ENCODE assay signal across 28 mouse cellular contexts in genomic region chr13:30669277-30669676, GRCm38 (mm10). TPM values are rescaled to one million over a fixed set of nuclear protein-coding genes. Genes with fewer than 3 reads are reported as not detected.
DNase-seq lines count a peak whose midpoint lies in the region; ATAC-seq and TF ChIP-seq lines count a peak whose summit lies in the region.
"Had no signal": no experiment of that assay in that cellular context is flagged by ENCODE, and none has a peak within 500 bp of the region (broad histone marks: within the 10 kb centered on the region; RNA-seq: fewer than 3 reads in every experiment).

No protein-coding gene starts in this region.

- peaks cover 3% of the 10 kb centered on the region; the same call in 1 of the 2 replicates for H3K4me1 ChIP-seq in heart, embryonic 10.5 days
- H3K4me1 ChIP-seq in bone marrow macrophage, adult 2 months (ENCODE audit: control insufficient read depth, insufficient read depth, low read length) = peaks cover 41% of the 10 kb centered on the region
- H3K4me1 ChIP-seq: embryonic facial prominence, embryonic 13.5 days; forebrain, embryonic 10.5 days; hindbrain, embryonic 10.5 days; intestine, embryonic 15.5 days; liver, embryonic 12.5 days; stomach, embryonic 15.5 days had no signal

- 81% methylated on average over 3 of the region's 3 CpGs for WGBS in heart, embryonic 10.5 days

- TF ChIP-seq POLR2A in bone marrow macrophage, adult 2 months (IDR thresholded peaks at IDR 0.05; ENCODE audit: borderline replicate concordance, low read depth, low read length) = no peak

- TF ChIP-seq CTCF in bone marrow macrophage, adult 2 months (IDR thresholded peaks at IDR 0.05; ENCODE audit: low read depth, low read length) = no peak

- intact Hi-C loops in heart, postnatal 10 days (cut with DNase I) = no loop called here

- peaks cover 3% of the 10 kb centered on the region; the same call in 1 of the 2 replicates for H3K36me3 ChIP-seq in heart, embryonic 10.5 days
- H3K36me3 ChIP-seq: forebrain, embryonic 10.5 days; G1E; hindbrain, embryonic 10.5 days; intestine, embryonic 15.5 days; liver, embryonic 12.5 days; stomach, embryonic 15.5 days had no signal

- no peak overlapping the region for H3K4me3 ChIP-seq in heart, embryonic 10.5 days
- no peak overlapping the region for H3K4me3 ChIP-seq in bone marrow macrophage, adult 2 months (ENCODE audit: insufficient read depth, low read length)
- H3K4me3 ChIP-seq: embryonic facial prominence, embryonic 13.5 days; forebrain, embryonic 10.5 days; heart, embryonic 12.5 days; hindbrain, embryonic 10.5 days; intestine, embryonic 15.5 days; left cerebral cortex, adult 2 months; liver, embryonic 12.5 days; stomach, embryonic 15.5 days had no signal

- H3K9me3 ChIP-seq in heart, embryonic 10.5 days = no peaks in the 10 kb centered on the region
- H3K9me3 ChIP-seq: forebrain, embryonic 10.5 days; G1E; heart, embryonic 12.5 days; hindbrain, embryonic 10.5 days; intestine, embryonic 15.5 days; liver, embryonic 12.5 days; stomach, embryonic 15.5 days had no signal

- H3K27ac ChIP-seq in heart, embryonic 10.5 days = no peak overlapping the region
- 0 out of 2 replicates have a peak overlapping the region, but pooled peaks have one; percentile 4 for H3K27ac ChIP-seq in bone marrow macrophage, adult 2 months (ENCODE audit: insufficient read depth, low read depth, low read length)
- H3K27ac ChIP-seq: embryonic facial prominence, embryonic 13.5 days; forebrain, embryonic 10.5 days; hindbrain, embryonic 10.5 days; intestine, embryonic 15.5 days; left cerebral cortex, adult 2 months; liver, embryonic 12.5 days; stomach, embryonic 15.5 days had no signal

- ATAC-seq in monocyte, adult 5-6 weeks (replicated peaks; ENCODE audit: insufficient number of reproducible peaks, low FRiP score, low TSS enrichment, poor library complexity, severe bottlenecking) = 0 out of 2 replicates have a peak, but pooled peaks have one; percentile 24
- ATAC-seq: forebrain, embryonic 16.5 days; hindbrain, embryonic 16.5 days; intestine, embryonic 15.5 days; liver, embryonic 12.5 days; liver, postnatal 0 days; lung, postnatal 0 days had no signal

- peak; percentile 22 to 24 for DNase-seq in heart, postnatal 10 days
- DNase-seq in heart, embryonic 10.5 days (ENCODE audit: low spot score) = no peak
- peak; percentile 69 for DNase-seq in 416B (ENCODE audit: low read depth)
- no peak for DNase-seq in adrenal gland, postnatal 36 days
- no peak for DNase-seq in layer of hippocampus, adult 9-11 months
- DNase-seq: adrenal gland, postnatal 14 days; cerebellum, adult 18-20 months; gastrocnemius, postnatal 14 days; heart, adult 11 months; kidney, postnatal 14 days; liver, postnatal 0 days; lung, postnatal 4 days; midbrain, embryonic 14.5 days; right cerebral cortex, postnatal 25 days had no signal

- H3K27me3 ChIP-seq in heart, embryonic 10.5 days (ENCODE audit: insufficient read depth, poor library complexity, severe bottlenecking) = no peaks in the 10 kb centered on the region
- H3K27me3 ChIP-seq: embryonic facial prominence, embryonic 13.5 days; heart, embryonic 12.5 days; intestine, embryonic 15.5 days; liver, embryonic 12.5 days; stomach, embryonic 15.5 days had no signal

RNA-seq across cellular contexts. Expression of gene Dusp22, which starts 9.5 kb away (rescaled TPM):
- total RNA-seq in heart, postnatal 10 days (2021) = 10 to 100 TPM; 21.6 to 22.3 TPM
- 21.1 and 24.3 TPM in 2 replicates for polyA plus RNA-seq in heart, embryonic 10.5 days (2016; fragmentation: Nextera tagmentation; extraction: Ambion mirVana)
- polyA plus RNA-seq in bone marrow macrophage, adult 2 months (2012; ENCODE audit: insufficient read depth, insufficient read length, missing spikeins) = 53.6 and 62.9 TPM in 2 replicates
- 37.6 to 46.2 TPM (median 42.1 TPM) in 3 replicates for total RNA-seq in monocyte, adult 5-6 weeks (2017)
- total RNA-seq in adrenal gland, postnatal 36 days (2021) = 10 to 100 TPM; 24.9 to 32.8 TPM
- polyA plus RNA-seq: G1E had no signal

Comparison
In these comparisons a context has a peak if more than half of its experiments do, and no peak if none do; other contexts are left out.
1. DNase-seq: peak in heart, postnatal 10 days (2 of 2) and 416B (single experiment); none in heart, embryonic 10.5 days (single experiment), adrenal gland, postnatal 36 days (0 of 2) and layer of hippocampus, adult 9-11 months (single experiment).